ENCODE assay signal across 9 mouse cellular contexts in the genomic region with DNA sequence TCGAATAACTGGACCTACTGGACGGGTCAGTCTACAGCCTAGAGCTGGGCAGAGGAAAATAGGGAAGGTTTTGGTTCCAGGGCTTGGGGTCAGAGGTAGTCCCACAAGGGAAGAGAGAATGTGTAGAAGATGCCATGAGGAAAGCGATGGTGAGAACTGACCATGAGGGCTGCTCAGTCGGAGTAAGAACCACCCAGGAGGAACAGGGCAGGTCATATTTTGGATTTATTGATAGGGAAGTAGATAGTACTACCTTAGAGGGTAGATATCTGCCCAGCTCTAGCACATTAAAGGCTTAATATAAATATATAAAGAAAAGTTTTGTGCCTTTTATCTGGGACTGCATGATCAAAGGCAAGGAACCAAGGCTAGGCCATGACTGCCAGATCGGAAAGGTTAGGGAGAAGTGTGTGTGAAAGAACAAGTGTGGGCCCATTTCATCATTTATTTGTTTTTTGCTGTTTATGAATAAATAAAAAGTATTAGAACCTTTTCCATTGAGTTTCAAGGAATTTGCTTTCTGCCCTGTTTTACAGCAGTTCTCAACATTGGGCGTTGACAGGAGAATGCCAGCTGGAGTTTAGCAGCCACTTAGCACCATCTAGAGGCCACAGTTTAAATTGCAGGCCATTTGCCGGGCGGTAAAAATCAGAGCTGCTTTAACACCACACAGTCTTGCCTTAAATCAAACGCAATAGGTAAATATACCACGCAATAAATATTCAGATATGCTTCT. TPM values are rescaled to one million over a fixed set of nuclear protein-coding genes. Genes with fewer than 3 reads are reported as not detected.
DNase-seq lines count a peak whose midpoint lies in the region; ATAC-seq and TF ChIP-seq lines count a peak whose summit lies in the region.
"Had no signal": no experiment of that assay in that cellular context is flagged by ENCODE, and none has a peak within 500 bp of the region (broad histone marks: within the 10 kb centered on the region; RNA-seq: fewer than 3 reads in every experiment).

No protein-coding gene starts in this region.

- H3K4me3 ChIP-seq in forebrain, embryonic 10.5 days: no peak overlapping the region
- H3K4me3 ChIP-seq in hindbrain, embryonic 16.5 days (ENCODE audit: low read length): no peak overlapping the region
- no peak overlapping the region for H3K4me3 ChIP-seq in midbrain, embryonic 10.5 days
- no peak overlapping the region for H3K4me3 ChIP-seq in small intestine, adult 2 months (ENCODE audit: low read depth, low read length)
- H3K4me3 ChIP-seq: liver, embryonic 13.5 days had no signal

- H3K36me3 ChIP-seq in forebrain, embryonic 10.5 days (replicated peaks): no peaks in the 10 kb centered on the region
- no peaks in the 10 kb centered on the region for H3K36me3 ChIP-seq in hindbrain, embryonic 16.5 days (ENCODE audit: control insufficient read depth, insufficient read depth, low read length)
- H3K36me3 ChIP-seq in midbrain, embryonic 10.5 days: no peaks in the 10 kb centered on the region
- no peaks in the 10 kb centered on the region for H3K36me3 ChIP-seq in small intestine, adult 2 months (ENCODE audit: control insufficient read depth, insufficient read depth, low read length)
- H3K36me3 ChIP-seq: liver, embryonic 13.5 days had no signal

- WGBS in forebrain, embryonic 10.5 days: 55% methylated on average over 10 of the region's 10 CpGs
- 55% methylated on average over 10 of the region's 10 CpGs for WGBS in hindbrain, embryonic 16.5 days
- 58% methylated on average over 10 of the region's 10 CpGs for WGBS in midbrain, embryonic 10.5 days
- 50% methylated on average over 10 of the region's 10 CpGs for WGBS in small intestine, adult 2 months

- TF ChIP-seq POLR2A in small intestine, adult 2 months (IDR thresholded peaks at IDR 0.05; ENCODE audit: low read depth, low read length): no peak

- no peaks in the 10 kb centered on the region for H3K9me3 ChIP-seq in forebrain, embryonic 10.5 days
- H3K9me3 ChIP-seq in hindbrain, embryonic 16.5 days (ENCODE audit: control insufficient read depth, low read length): no peaks in the 10 kb centered on the region
- no peaks in the 10 kb centered on the region for H3K9me3 ChIP-seq in midbrain, embryonic 10.5 days (replicated peaks)
- H3K9me3 ChIP-seq: liver, embryonic 13.5 days had no signal

- DNase-seq in adrenal gland, adult 18-20 months (ENCODE audit: low spot score in 2 of 2): peak; percentile 49 to 51
- DNase-seq in adrenal gland, postnatal 4 days (ENCODE audit: low spot score in 2 of 2): no peak
- peak; percentile 53 to 56 for DNase-seq in adrenal gland, postnatal 36 days
- DNase-seq in forebrain, embryonic 10.5 days (ENCODE audit: extremely low spot score, low spot score): peak; percentile 53
- DNase-seq in layer of hippocampus, postnatal 36 days: peak; percentile 57 to 76
- DNase-seq in midbrain, embryonic 10.5 days (ENCODE audit: low spot score): peak; percentile 59
- DNase-seq: liver, embryonic 13.5 days had no signal

- no peaks in the 10 kb centered on the region for H3K27me3 ChIP-seq in forebrain, embryonic 10.5 days (ENCODE audit: poor library complexity, severe bottlenecking)
- no peaks in the 10 kb centered on the region for H3K27me3 ChIP-seq in hindbrain, embryonic 16.5 days (replicated peaks; ENCODE audit: control insufficient read depth, insufficient read depth, low read length)
- H3K27me3 ChIP-seq in midbrain, embryonic 10.5 days (ENCODE audit: low read depth, poor library complexity, severe bottlenecking): no peaks in the 10 kb centered on the region
- H3K27me3 ChIP-seq in small intestine, adult 2 months (ENCODE audit: control insufficient read depth, insufficient read depth, low read length): no peaks in the 10 kb centered on the region
- H3K27me3 ChIP-seq: liver, embryonic 13.5 days had no signal

- TF ChIP-seq CTCF in small intestine, adult 2 months (IDR thresholded peaks at IDR 0.05; ENCODE audit: extremely low read depth, insufficient read length, insufficient replicate concordance, low read depth, low read length): peak; percentile 41; the same call in 1 of the 2 replicates

- no peaks in the 10 kb centered on the region for H3K4me1 ChIP-seq in forebrain, embryonic 10.5 days
- H3K4me1 ChIP-seq in hindbrain, embryonic 16.5 days (ENCODE audit: control insufficient read depth, insufficient read depth, low read depth, low read length): no peaks in the 10 kb centered on the region
- H3K4me1 ChIP-seq in midbrain, embryonic 10.5 days: no peaks in the 10 kb centered on the region
- H3K4me1 ChIP-seq in small intestine, adult 2 months (ENCODE audit: control insufficient read depth, insufficient read depth, insufficient read length, low read length): no peaks in the 10 kb centered on the region
- H3K4me1 ChIP-seq: liver, embryonic 13.5 days had no signal

- no peak overlapping the region for H3K4me2 ChIP-seq in hindbrain, embryonic 16.5 days (ENCODE audit: low read length)
- H3K4me2 ChIP-seq: liver, embryonic 13.5 days had no signal

- peak; percentile 88 for ATAC-seq in hindbrain, embryonic 16.5 days

- H3K9ac ChIP-seq in hindbrain, embryonic 16.5 days (ENCODE audit: low read depth, low read length): no peak overlapping the region
- H3K9ac ChIP-seq: liver, embryonic 13.5 days had no signal

- no peak overlapping the region for H3K27ac ChIP-seq in forebrain, embryonic 10.5 days
- H3K27ac ChIP-seq in hindbrain, embryonic 16.5 days (ENCODE audit: low read depth, low read length): no peak overlapping the region
- H3K27ac ChIP-seq in midbrain, embryonic 10.5 days (replicated peaks): no peak overlapping the region
- no peak overlapping the region for H3K27ac ChIP-seq in small intestine, adult 2 months (ENCODE audit: insufficient read depth, low read depth, low read length)
- H3K27ac ChIP-seq: liver, embryonic 13.5 days had no signal

RNA-seq across cellular contexts. Expression of gene Vmn2r7, which starts 53.9 kb away (rescaled TPM):
- not detected for total RNA-seq in adrenal gland, adult 18-20 months (2021)
- total RNA-seq in adrenal gland, postnatal 4 days (2021): not detected
- not detected for total RNA-seq in adrenal gland, postnatal 36 days (2021)
- not detected in 2 replicates for polyA plus RNA-seq in forebrain, embryonic 10.5 days (2016; fragmentation: Nextera tagmentation; extraction: Ambion mirVana)
- polyA plus RNA-seq in hindbrain, embryonic 16.5 days (2015; fragmentation: Nextera tagmentation; extraction: Ambion mirVana): not detected in 2 replicates
- not detected for total RNA-seq in layer of hippocampus, postnatal 36 days (2021)
- not detected in 2 replicates for polyA plus RNA-seq in midbrain, embryonic 10.5 days (2016; fragmentation: Nextera tagmentation; extraction: Ambion mirVana)
- polyA plus RNA-seq in small intestine, adult 2 months (2012; rRNA removed): not detected in 2 replicates
- polyA plus RNA-seq: liver, embryonic 13.5 days had no signal

Comparison
In these comparisons a context has a peak if more than half of its experiments do, and no peak if none do; other contexts are left out.
1. DNase-seq: peak in adrenal gland, adult 18-20 months (2 of 2), adrenal gland, postnatal 36 days (2 of 2), forebrain, embryonic 10.5 days (single experiment), layer of hippocampus, postnatal 36 days (2 of 2) and midbrain, embryonic 10.5 days (single experiment); none in adrenal gland, postnatal 4 days (0 of 2).